Mouse (Mus musculus) gastrocnemius, postnatal 4 days (tissue): Measurements from ENCODE around the gene Sema6c. TPM values are rescaled to one million over a fixed set of nuclear protein-coding genes. Genes with fewer than 3 reads are reported as not detected.
"Not testable (repeated sequence)": the region's sequence is repeated elsewhere in the genome, so short reads cannot be mapped to it uniquely, and the experiment has no call there.

Experiments used
- DNase-seq, 2 experiments: peaks; one replicate each; pipeline ENCODE4 v3.0.0; 2021 to 2022; ENCODE audit warnings: low spot score in 2 of 2, mixed read lengths in 2 of 2
- long read RNA-seq, 2 experiments: library from polyadenylated mRNA; stranded (forward); transcript quantifications; one replicate each; pipeline ENCODE4 v2.0.0; 2021
- total RNA-seq, 2 experiments: library from RNA; stranded (reverse); gene quantifications; 2 replicates each; pipeline ENCODE4 v1.2.3; 2021

The Sema6c gene
- total RNA-seq: 100 to 1,000 TPM; 112 to 123 TPM
- long read RNA-seq, experiment 1, full-length matches to known transcripts: 22 of 104 reads
- long read RNA-seq, experiment 1, partial matches to known transcripts: 31 of 104 reads
- long read RNA-seq, experiment 1, other reads (novel, unspliced or antisense): 51 of 104 reads
- long read RNA-seq, experiment 2, full-length matches to known transcripts: 33 of 156 reads
- long read RNA-seq, experiment 2, partial matches to known transcripts: 23 of 156 reads
- long read RNA-seq, experiment 2, other reads (novel, unspliced or antisense): 100 of 156 reads

GRCm38 (mm10) chr3:95159987-95160963 is at the start of gene Sema6c:
Gene Sema6c (plus strand): TSS chr3:95160457.
- DNase-seq: peak; percentile 88 to 90

GRCm38 (mm10) chr3:95110911-95111726 is 49.1 kb upstream of the Sema6c start, which contains the start of gene Vps72:
Gene Vps72 (plus strand): TSS chr3:95111022.
- peak; percentile 75 to 88 for DNase-seq

- no peak for DNase-seq
These were observed 47.5 kb upstream of the Sema6c start for GRCm38 (mm10) chr3:95112760-95113159.

GRCm38 (mm10) chr3:95117751-95118150 is 42.5 kb upstream of the Sema6c start:
- DNase-seq: no peak

DNA sequence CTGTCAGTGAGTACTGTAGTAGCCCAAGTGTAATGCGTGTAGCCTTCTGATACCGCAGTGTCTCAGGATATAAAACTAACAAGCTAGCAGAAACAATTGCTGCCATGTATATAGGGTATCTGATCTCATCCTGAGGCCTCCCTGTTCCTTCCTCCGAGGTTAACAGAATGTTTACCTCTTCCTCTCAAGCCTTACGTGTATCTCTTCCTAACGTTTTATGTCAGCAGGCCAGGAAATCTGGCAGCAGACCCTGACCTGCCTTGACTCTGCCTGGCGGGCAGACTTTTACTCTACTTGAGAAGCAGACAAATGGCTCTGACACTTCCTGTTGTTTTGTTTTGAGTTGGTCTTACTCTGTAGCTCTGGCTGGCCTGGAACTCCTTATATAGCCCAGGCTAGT is 38.7 kb upstream of the Sema6c start:
- no peak for DNase-seq

DNA sequence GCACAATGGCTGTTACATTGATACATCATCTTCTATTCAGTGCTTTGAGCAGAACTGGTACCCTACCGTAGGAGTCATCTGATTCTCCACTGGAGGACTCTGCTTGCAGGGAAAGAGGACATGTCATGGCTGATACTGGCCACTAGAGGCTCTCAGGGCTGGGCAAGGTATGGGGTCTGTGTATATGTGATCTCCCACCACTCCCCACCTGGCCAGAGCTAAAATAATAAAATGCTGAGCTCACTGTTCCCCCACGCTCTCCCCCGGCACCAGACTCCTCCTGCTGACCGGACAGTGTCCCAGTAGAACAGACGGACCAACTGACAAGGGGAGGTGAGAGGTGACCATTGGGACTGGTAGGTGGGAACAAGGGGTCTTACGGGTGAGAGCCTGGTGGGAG is 36.0 kb upstream of the Sema6c start, which contains the start of gene Tmod4:
Gene Tmod4 (plus strand): TSS at position 231 of the 400 bp plus-strand sequence.
- DNase-seq: no peak

GRCm38 (mm10) chr3:95124972-95125371 is 35.3 kb upstream of the Sema6c start:
- DNase-seq: peak in 1 of 2 experiments; percentile 75

DNA sequence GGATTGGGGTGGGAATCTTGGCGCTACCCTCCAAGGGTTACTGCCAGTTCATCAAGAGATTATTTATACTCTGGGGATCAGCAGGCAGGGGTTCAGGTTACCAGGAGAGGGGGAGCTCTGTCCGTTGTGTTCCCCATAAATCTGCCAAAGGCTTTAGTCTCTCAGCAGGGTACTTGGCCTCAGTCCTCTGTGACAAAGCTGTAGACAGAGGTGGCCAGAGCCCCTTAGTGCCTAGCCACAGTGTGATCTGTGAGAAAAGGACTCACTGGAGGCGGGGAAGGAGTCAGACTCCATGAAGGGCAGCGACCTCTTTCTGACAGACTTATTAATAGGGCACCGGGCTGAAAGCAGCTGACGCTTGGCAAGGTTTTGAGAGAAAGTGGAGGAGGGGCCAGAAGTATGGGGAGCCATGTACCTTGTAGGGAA is 31.0 kb upstream of the Sema6c start:
- DNase-seq: no peak

DNA sequence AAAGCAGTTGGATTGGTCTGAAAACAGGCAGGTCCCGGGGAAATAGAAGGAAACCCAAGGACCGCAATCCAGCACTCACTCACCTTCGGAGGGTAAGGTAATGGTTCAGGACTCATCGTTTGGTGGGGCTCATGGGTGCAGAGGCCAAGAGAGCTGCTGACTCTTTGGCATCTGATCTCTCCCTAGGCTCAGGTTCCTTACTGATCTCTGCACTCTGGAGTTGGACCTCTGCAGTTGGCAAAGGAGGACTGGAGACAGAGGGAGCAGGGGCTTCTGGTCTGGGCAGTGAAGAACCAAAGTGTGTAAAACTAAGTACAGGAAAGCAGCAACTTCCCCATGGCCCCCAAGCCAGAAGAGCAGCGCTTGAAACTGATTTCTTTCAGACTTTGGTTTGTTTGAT is 30.2 kb upstream of the Sema6c start:
- DNase-seq: no peak

DNA sequence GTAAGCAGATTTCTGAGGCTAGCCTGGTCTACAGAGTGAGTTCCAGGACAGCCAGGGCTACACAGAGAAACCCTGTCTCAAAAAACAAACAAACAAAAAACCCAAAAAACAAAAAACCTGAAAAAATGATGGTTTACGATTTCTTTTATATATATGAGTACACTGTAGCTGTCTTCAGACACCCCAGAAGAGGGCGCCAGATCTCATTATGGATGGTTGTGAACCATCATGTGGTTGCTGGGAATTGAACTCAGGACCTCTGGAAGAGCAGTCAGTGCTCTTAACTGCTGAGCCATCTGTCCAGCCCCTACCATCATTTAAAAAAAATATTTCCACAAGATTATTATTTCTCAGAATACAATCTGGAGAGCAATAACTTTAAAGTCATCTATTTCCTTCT is 27.9 kb upstream of the Sema6c start:
- DNase-seq: not testable (repeated sequence)

DNA sequence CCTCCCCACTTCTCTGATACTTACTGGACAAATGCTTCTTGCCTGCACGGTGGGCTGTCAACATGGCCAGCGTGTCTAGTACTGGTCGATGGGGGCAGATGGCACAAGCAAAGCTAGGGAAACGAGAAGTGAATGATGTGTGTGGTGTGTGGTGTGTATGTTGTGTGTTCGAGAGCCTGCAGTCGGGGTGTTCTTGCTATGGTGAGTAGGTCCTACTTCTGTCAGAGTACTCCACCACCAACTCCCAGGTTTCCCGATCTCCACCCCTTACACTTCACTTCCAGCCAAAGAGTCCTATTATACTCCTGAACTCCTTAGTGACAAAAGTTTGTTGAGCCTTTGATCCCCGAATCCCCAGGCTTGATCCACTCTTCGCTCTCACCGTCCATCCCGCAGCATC is 27.1 kb upstream of the Sema6c start:
- DNase-seq: no peak

GRCm38 (mm10) chr3:95133680-95134101 is 26.6 kb upstream of the Sema6c start, which contains the start of the genes Scnm1 and Lysmd1:
Gene Scnm1 (minus strand): TSS chr3:95134011.
Gene Lysmd1 (plus strand): TSS chr3:95134088.
- DNase-seq: peak; percentile 67 to 84

DNA sequence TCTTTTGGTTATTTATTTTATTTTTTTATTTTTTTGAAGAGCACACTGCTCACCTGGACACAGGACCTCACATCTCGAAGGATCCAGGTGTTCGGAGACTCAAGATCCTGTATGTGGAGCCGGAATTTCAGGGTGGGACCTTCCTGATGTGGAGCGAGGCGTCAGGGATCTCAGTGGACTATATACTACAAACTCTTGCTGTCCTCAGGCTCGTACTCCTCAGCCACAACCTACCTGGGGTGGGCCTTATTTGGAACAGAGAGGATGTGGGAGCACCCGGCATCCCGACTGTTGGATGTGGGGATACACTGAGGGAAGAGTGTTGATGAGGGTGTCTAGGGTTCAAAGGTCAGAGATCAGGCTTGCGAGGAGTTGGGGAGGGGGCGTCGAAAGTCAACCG is 26.1 kb upstream of the Sema6c start:
- DNase-seq: not testable (repeated sequence)

- no peak for DNase-seq
These were observed 25.2 kb upstream of the Sema6c start for GRCm38 (mm10) chr3:95135023-95135422.

GRCm38 (mm10) chr3:95135433-95136052 is 24.7 kb upstream of the Sema6c start:
- no peak for DNase-seq

GRCm38 (mm10) chr3:95136336-95136735 is 23.9 kb upstream of the Sema6c start:
- no peak for DNase-seq

DNA sequence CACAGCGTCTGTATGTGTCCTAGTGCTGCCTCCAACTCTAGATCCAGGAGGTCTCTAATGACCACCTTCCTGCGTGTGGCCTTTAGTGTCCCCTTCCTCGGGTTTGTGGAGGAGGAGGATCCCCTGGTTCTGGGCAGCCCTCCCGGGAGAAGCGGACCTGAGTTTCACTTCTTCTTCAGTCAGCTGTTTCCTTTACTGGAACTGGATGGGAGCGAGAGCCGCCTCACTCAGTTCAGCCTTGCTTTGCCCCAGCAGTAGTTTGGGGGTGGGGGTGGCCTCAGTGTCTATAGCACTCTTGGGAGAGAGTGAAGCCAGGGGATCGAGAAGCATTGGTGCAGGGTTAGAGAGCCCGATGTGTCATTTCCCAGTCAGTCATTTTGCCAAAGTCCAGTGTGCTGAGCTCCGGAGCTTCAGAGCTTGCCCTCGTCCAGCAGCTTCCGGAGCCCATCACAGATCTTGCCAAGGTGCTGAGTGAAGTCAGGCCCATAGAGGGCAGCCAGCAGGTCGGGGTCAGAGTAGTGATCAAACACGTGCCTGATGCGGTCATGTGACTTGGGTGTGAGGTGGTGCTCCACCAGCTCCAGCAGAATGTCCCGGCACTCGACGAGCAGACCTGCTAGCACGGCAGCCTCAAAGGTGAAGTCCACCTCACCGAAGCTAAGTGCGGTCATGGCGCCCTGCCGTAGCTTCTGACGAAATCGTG is 20.5 kb upstream of the Sema6c start:
- no peak for DNase-seq

DNA sequence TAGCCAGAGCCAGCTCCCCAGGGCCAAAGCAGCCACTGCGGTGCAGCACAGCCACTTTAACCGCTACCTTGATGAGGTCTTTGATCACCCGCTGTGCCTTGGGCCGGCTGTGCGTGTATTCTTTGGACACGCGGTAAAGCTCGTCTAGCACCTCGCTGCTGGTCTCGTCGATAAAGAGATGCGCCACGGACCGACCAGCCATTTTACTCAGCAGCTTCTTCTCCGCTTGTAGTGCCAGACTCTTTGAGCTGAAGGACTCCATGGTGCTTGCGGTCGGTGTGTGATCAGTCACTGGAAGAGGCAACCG is 20.0 kb upstream of the Sema6c start:
- DNase-seq: no peak

DNA sequence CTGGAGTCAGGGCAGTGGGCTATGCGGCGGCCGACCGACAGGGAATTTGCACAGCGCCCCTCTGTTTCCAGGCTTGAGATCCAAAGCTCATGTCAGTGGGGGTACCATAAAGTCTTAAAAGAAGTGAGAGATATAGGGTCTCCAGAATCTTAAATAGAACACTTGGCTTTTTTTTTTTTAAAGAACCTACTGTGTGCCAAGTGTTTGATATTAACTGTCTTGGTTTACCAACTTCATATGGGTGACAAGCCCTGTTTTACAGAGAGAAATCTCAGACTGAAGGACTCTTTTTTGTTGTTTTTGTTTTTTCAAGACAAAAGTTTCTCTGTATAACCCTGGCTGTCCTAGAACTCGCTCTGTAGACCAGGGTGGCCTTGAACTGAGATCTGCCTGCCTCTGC is 19.5 kb upstream of the Sema6c start:
- no peak for DNase-seq

DNA sequence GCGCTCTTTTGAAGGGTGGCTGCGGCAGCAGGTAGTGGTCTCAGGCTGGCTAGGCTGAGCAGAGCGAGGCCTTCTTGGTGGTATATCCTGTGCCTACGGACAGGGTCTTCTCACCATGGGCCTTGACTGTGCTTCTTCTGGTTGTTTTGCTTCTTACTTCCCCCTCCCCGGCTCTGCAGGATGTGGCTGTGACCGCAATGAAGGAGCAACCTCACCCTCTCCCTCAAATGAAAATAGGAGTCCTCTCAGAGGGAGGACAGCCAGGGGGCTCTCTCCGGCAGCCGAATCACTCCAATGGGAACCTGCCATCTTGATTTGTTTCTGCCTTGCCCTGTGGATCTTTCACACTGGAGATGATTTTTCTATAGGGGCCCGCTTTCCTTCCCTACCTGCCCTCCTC is 18.8 kb upstream of the Sema6c start:
- no peak for DNase-seq
